Mouse (Mus musculus): ENCODE results near the gene Cdk10.

GRCm38 (mm10) chr8:123245543-123245942, 20.9 kb downstream of the Cdk10 start:
- TF ChIP-seq RAD21 (IDR thresholded peaks at IDR 0.05; ENCODE audit: low read depth, low read length) (no peak), MAZ (IDR thresholded peaks at IDR 0.05; ENCODE audit: low read depth, low read length) (no peak), MEF2A (IDR thresholded peaks at IDR 0.05; ENCODE audit: borderline replicate concordance, low read depth, low read length) (no peak), CTCF (conservative IDR thresholded peaks at IDR 0.05 in 1 of 2, IDR thresholded peaks at IDR 0.05 in 1 of 2; ENCODE audit: low read depth in 2 of 2, low read length in 2 of 2) (no peak), KAT2A (IDR thresholded peaks at IDR 0.05; ENCODE audit: insufficient replicate concordance, low read length) (no peak)

Data from CH12.LX (cell line).